Mouse (Mus musculus) stomach, embryonic 14.5 days (tissue): Measurements from ENCODE around the gene E2f2. TPM values are rescaled to one million over a fixed set of nuclear protein-coding genes. Genes with fewer than 3 reads are reported as not detected.

Experiments used
- ATAC-seq: fragments of 200-750 bp; cut with Nextera tagmentation; 2 replicates; pipeline ENCODE4 v1.8.0; 2017; ENCODE audit warnings: low read depth, moderate TSS enrichment; ENCODE audit not compliant: insufficient number of reproducible peaks, insufficient read depth, low FRiP score
- H3K27ac ChIP-seq: fragments of 300-500 bp; sonication (generic); 2 replicates; pipeline ENCODE4 v1.5.1; 2014; ENCODE audit warnings: mild to moderate bottlenecking, low read length, moderate library complexity, mixed read lengths
- H3K27me3 ChIP-seq: fragments of 300-500 bp; sonication (generic); 2 replicates; pipeline ENCODE4 v1.6.1; 2014; ENCODE audit warnings: low read length, control low read depth, mixed read lengths; ENCODE audit not compliant: control insufficient read depth, insufficient read depth
- H3K36me3 ChIP-seq: fragments of 300-500 bp; sonication (generic); 2 replicates; pipeline ENCODE4 v1.6.1; 2014; ENCODE audit warnings: mild to moderate bottlenecking, control low read depth, low read length, moderate library complexity, mixed read lengths; ENCODE audit not compliant: control insufficient read depth, insufficient read depth
- H3K4me1 ChIP-seq: fragments of 300-500 bp; sonication (generic); 2 replicates; pipeline ENCODE4 v1.6.1; 2014; ENCODE audit warnings: low read length, control low read depth, mixed read lengths; ENCODE audit not compliant: control insufficient read depth, insufficient read depth
- H3K4me2 ChIP-seq: fragments of 300-500 bp; sonication (generic); replicated peaks from 2 replicates; pipeline ENCODE4 v1.6.1; 2014; ENCODE audit warnings: low read depth, low read length, control low read depth
- H3K4me3 ChIP-seq: fragments of 300-500 bp; sonication (generic); 2 replicates; pipeline ENCODE4 v1.5.1; 2014; ENCODE audit warnings: low read depth, low read length, control low read depth
- H3K9ac ChIP-seq: fragments of 300-500 bp; sonication (generic); replicated peaks from 2 replicates; pipeline ENCODE4 v1.6.1; 2014; ENCODE audit warnings: low read depth, mild to moderate bottlenecking, control low read depth, low read length, moderate library complexity, mixed read lengths
- H3K9me3 ChIP-seq: fragments of 300-500 bp; sonication (generic); 2 replicates; pipeline ENCODE4 v1.6.1; 2016; ENCODE audit warnings: low read depth, low read length, control low read depth; ENCODE audit not compliant: control insufficient read depth
- WGBS: fragments of 180-500 bp; shearing (Covaris S2); extraction: QIAGEN DNeasy Blood & Tissue Kit; methylation state at CpG from one replicate; pipeline ENCODE4 v1.1.7; 2014; 5-methylcytosine and 5-hydroxymethylcytosine counted together
- polyA plus RNA-seq: library from polyadenylated mRNA; unstranded; fragments of >200 nt; fragmentation: Nextera tagmentation; extraction: Ambion mirVana; gene quantifications from 2 replicates; pipeline ENCODE4 v1.2.1, GENCODE M21; 2014

Gene E2f2
- polyA plus RNA-seq, 1 experiment from 2014 or later: 3.5 TPM

GRCm38 (mm10) chr4:136147436-136148135 is 24.6 kb upstream of the E2f2 start:
- Histone ChIP-seq H3K4me3 (peak overlapping the region; percentile 17), H3K9me3 (no peaks in the 10 kb centered on the region), H3K27ac (peak overlapping the region; percentile 86), H3K27me3 (no peaks in the 10 kb centered on the region), H3K4me1 (peaks cover 40% of the 10 kb centered on the region), H3K36me3 (peaks cover 3% of the 10 kb centered on the region; the same call in 1 of the 2 replicates), H3K9ac (peak overlapping the region; percentile 39; the same call in 1 of the 2 replicates), H3K4me2 (peak overlapping the region; percentile 55)
- under 1% methylated on average over 47 of the region's 48 CpGs for WGBS
- peak; percentile 71 for ATAC-seq

- H3K9ac ChIP-seq: no peak overlapping the region
- H3K4me1 ChIP-seq: peaks cover 34% of the 10 kb centered on the region
- 3% methylated on average over 31 of the region's 31 CpGs for WGBS
- peaks cover 3% of the 10 kb centered on the region; the same call in 1 of the 2 replicates for H3K36me3 ChIP-seq
- H3K4me2 ChIP-seq: peak overlapping the region; percentile 55
- H3K27ac ChIP-seq: peak overlapping the region; percentile 86
- peak overlapping the region; percentile 17; the same call in 1 of the 2 replicates for H3K4me3 ChIP-seq
- H3K27me3 ChIP-seq: no peaks in the 10 kb centered on the region
- ATAC-seq: no peak
- H3K9me3 ChIP-seq: no peaks in the 10 kb centered on the region
Measured at GRCm38 (mm10) chr4:136148342-136149044, 23.7 kb upstream of the E2f2 start.

- Histone ChIP-seq H3K27me3 (no peaks in the 10 kb centered on the region), H3K9ac (no peak overlapping the region), H3K27ac (peak overlapping the region; percentile 86; the same call in 1 of the 2 replicates), H3K4me1 (peaks cover 34% of the 10 kb centered on the region), H3K4me2 (no peak overlapping the region), H3K36me3 (peaks cover 3% of the 10 kb centered on the region; the same call in 1 of the 2 replicates), H3K4me3 (no peak overlapping the region), H3K9me3 (no peaks in the 10 kb centered on the region)
- no peak for ATAC-seq
- WGBS: 81% methylated on average over 2 of the region's 2 CpGs
Measured at GRCm38 (mm10) chr4:136149045-136149379, 23.2 kb upstream of the E2f2 start.

GRCm38 (mm10) chr4:136149734-136150133 is 22.5 kb upstream of the E2f2 start:
- H3K27ac ChIP-seq: no peak overlapping the region
- no peak for ATAC-seq
- no peaks in the 10 kb centered on the region for H3K9me3 ChIP-seq
- H3K9ac ChIP-seq: no peak overlapping the region
- whole genome bisulfite sequencing: 44% methylated on average over 3 of the region's 3 CpGs
- peaks cover 34% of the 10 kb centered on the region for H3K4me1 ChIP-seq
- no peak overlapping the region for H3K4me2 ChIP-seq
- H3K36me3 ChIP-seq: peaks cover 3% of the 10 kb centered on the region; the same call in 1 of the 2 replicates
- no peaks in the 10 kb centered on the region for H3K27me3 ChIP-seq
- no peak overlapping the region for H3K4me3 ChIP-seq

GRCm38 (mm10) chr4:136150596-136150995 is 21.6 kb upstream of the E2f2 start:
- Histone ChIP-seq H3K9ac (no peak overlapping the region), H3K4me1 (peaks cover 34% of the 10 kb centered on the region), H3K9me3 (no peaks in the 10 kb centered on the region), H3K4me3 (no peak overlapping the region), H3K36me3 (no peaks in the 10 kb centered on the region; the same call in 1 of the 2 replicates), H3K4me2 (no peak overlapping the region), H3K27me3 (no peaks in the 10 kb centered on the region), H3K27ac (no peak overlapping the region)
- ATAC-seq: no peak
- WGBS: 60% methylated on average over 4 of the region's 4 CpGs

- no peak for ATAC-seq
- Histone ChIP-seq H3K36me3 (no peaks in the 10 kb centered on the region), H3K27me3 (no peaks in the 10 kb centered on the region), H3K27ac (peak overlapping the region; percentile 15; the same call in 1 of the 2 replicates), H3K9ac (no peak overlapping the region), H3K4me3 (no peak overlapping the region), H3K4me2 (no peak overlapping the region), H3K9me3 (no peaks in the 10 kb centered on the region), H3K4me1 (peaks cover 19% of the 10 kb centered on the region; the same call in 1 of the 2 replicates)
- 91% methylated on average over 4 of the region's 4 CpGs for WGBS
Measured at GRCm38 (mm10) chr4:136152821-136153220, 19.4 kb upstream of the E2f2 start.

- WGBS: 43% methylated on average over 9 of the region's 9 CpGs
- no peaks in the 10 kb centered on the region for H3K27me3 ChIP-seq
- no peak overlapping the region for H3K27ac ChIP-seq
- no peak overlapping the region for H3K4me2 ChIP-seq
- peaks cover 10% of the 10 kb centered on the region; the same call in 1 of the 2 replicates for H3K4me1 ChIP-seq
- H3K36me3 ChIP-seq: no peaks in the 10 kb centered on the region
- no peaks in the 10 kb centered on the region for H3K9me3 ChIP-seq
- ATAC-seq: no peak
- H3K4me3 ChIP-seq: no peak overlapping the region
- no peak overlapping the region for H3K9ac ChIP-seq
Measured at GRCm38 (mm10) chr4:136154462-136154861, 17.7 kb upstream of the E2f2 start.

- no peak overlapping the region for H3K9ac ChIP-seq
- WGBS: 79% methylated on average over 6 of the region's 6 CpGs
- H3K4me1 ChIP-seq: 0 out of 2 replicates have a peak, but pooled peaks cover 4% of the 10 kb centered on the region
- no peak overlapping the region for H3K4me2 ChIP-seq
- no peaks in the 10 kb centered on the region for H3K9me3 ChIP-seq
- H3K27ac ChIP-seq: no peak overlapping the region
- H3K27me3 ChIP-seq: no peaks in the 10 kb centered on the region
- no peaks in the 10 kb centered on the region for H3K36me3 ChIP-seq
- H3K4me3 ChIP-seq: no peak overlapping the region
- no peak for ATAC-seq
Measured at GRCm38 (mm10) chr4:136158498-136158897, 13.7 kb upstream of the E2f2 start.
